Mouse (Mus musculus) gastrocnemius, postnatal 25 days (tissue): ENCODE measurements around the gene Bnc2. TPM values are rescaled to one million over a fixed set of nuclear protein-coding genes. Genes with fewer than 3 reads are reported as not detected.

Source experiments
- DNase-seq: peaks from one replicate; pipeline ENCODE4 v3.0.0; 2022
- total RNA-seq, 2 experiments: library from RNA; stranded (reverse); gene quantifications; 1 replicate in 1 of 2; 2 replicates in 1 of 2; pipeline ENCODE4 v1.2.3; 2021

Bnc2 gene
- total RNA-seq, 2 experiments from 2014 or later, result 4.5 to 6.3 TPM

GRCm38 (mm10) chr4:84632832-84633789 lies 42.0 kb downstream of the Bnc2 start:
- DNase-seq, result no peak

GRCm38 (mm10) chr4:84627616-84628015 lies 47.5 kb downstream of the Bnc2 start:
- no peak for DNase-seq

GRCm38 (mm10) chr4:84623312-84623711 lies 51.8 kb downstream of the Bnc2 start:
- DNase-seq, result no peak

GRCm38 (mm10) chr4:84621785-84622184 lies 53.3 kb downstream of the Bnc2 start:
- DNase-seq, result no peak

- no peak for DNase-seq
Measured at GRCm38 (mm10) chr4:84609861-84610260, 65.2 kb downstream of the Bnc2 start.

GRCm38 (mm10) chr4:84604461-84604860 lies 70.6 kb downstream of the Bnc2 start:
- DNase-seq, result no peak

GRCm38 (mm10) chr4:84580260-84580952 lies 94.7 kb downstream of the Bnc2 start:
- DNase-seq, result no peak

- no peak for DNase-seq
Measured at GRCm38 (mm10) chr4:84578296-84578695, 96.8 kb downstream of the Bnc2 start.

- no peak for DNase-seq
Measured at GRCm38 (mm10) chr4:84566123-84566522, 109.0 kb downstream of the Bnc2 start.

GRCm38 (mm10) chr4:84545204-84545871 lies 129.7 kb downstream of the Bnc2 start:
- DNase-seq, result peak; percentile 78

- DNase-seq, result no peak
Measured at GRCm38 (mm10) chr4:84544646-84545045, 130.4 kb downstream of the Bnc2 start.

- DNase-seq, result peak; percentile 47
Measured at GRCm38 (mm10) chr4:84540531-84540930, 134.5 kb downstream of the Bnc2 start.

GRCm38 (mm10) chr4:84539396-84539795 lies 135.7 kb downstream of the Bnc2 start:
- no peak for DNase-seq

GRCm38 (mm10) chr4:84528886-84529789 lies 145.9 kb downstream of the Bnc2 start:
- DNase-seq, result no peak

- DNase-seq, result no peak
Measured at GRCm38 (mm10) chr4:84528358-84528757, 146.7 kb downstream of the Bnc2 start.

GRCm38 (mm10) chr4:84527066-84527933 lies 147.8 kb downstream of the Bnc2 start:
- no peak for DNase-seq

- DNase-seq, result peak; percentile 32
Measured at GRCm38 (mm10) chr4:84523651-84524221, 151.3 kb downstream of the Bnc2 start.

- DNase-seq, result peak; percentile 11
Measured at GRCm38 (mm10) chr4:84523211-84523610, 151.9 kb downstream of the Bnc2 start.

- DNase-seq, result no peak
Measured at GRCm38 (mm10) chr4:84521562-84521961, 153.5 kb downstream of the Bnc2 start.

GRCm38 (mm10) chr4:84510466-84510865 lies 164.6 kb downstream of the Bnc2 start:
- DNase-seq, result no peak
